Mouse (Mus musculus) heart, postnatal 0 days (tissue): Measurements from ENCODE around the gene Sp4. TPM values are rescaled to one million over a fixed set of nuclear protein-coding genes. Genes with fewer than 3 reads are reported as not detected.

ENCODE experiments used
- ATAC-seq: fragments of 200-750 bp; cut with Nextera tagmentation; 2 replicates; pipeline ENCODE4 v1.8.0; 2017; ENCODE audit warnings: low read depth, moderate number of reproducible peaks, moderate library complexity; ENCODE audit not compliant: insufficient read depth
- DNase-seq: peaks from one replicate; pipeline ENCODE4 v3.0.0-alpha.2; 2016; ENCODE audit warnings: low spot score
- H3K27ac ChIP-seq: fragments of 300-500 bp; sonication (generic); 2 replicates; pipeline ENCODE4 v1.5.1; 2014; ENCODE audit warnings: low read depth, mild to moderate bottlenecking
- H3K27me3 ChIP-seq: fragments of 300-500 bp; sonication (generic); 2 replicates; pipeline ENCODE4 v1.6.1; 2014; ENCODE audit warnings: low read length, mixed read lengths; ENCODE audit not compliant: control insufficient read depth, insufficient read depth
- H3K36me3 ChIP-seq: fragments of 300-500 bp; sonication (generic); replicated peaks from 2 replicates; pipeline ENCODE4 v1.6.1; 2014; ENCODE audit warnings: low read length, mixed read lengths; ENCODE audit not compliant: control insufficient read depth, insufficient read depth
- H3K4me1 ChIP-seq: fragments of 300-500 bp; sonication (generic); 2 replicates; pipeline ENCODE4 v1.6.1; 2014; ENCODE audit warnings: antibody characterized with exemption; ENCODE audit not compliant: control insufficient read depth, insufficient read depth
- H3K4me2 ChIP-seq: fragments of 300-500 bp; sonication (generic); 2 replicates; pipeline ENCODE4 v1.6.1; 2014; ENCODE audit warnings: low read depth, mild to moderate bottlenecking, low read length, moderate library complexity
- H3K4me3 ChIP-seq: fragments of 300-500 bp; sonication (generic); 2 replicates; pipeline ENCODE4 v1.5.1; 2014; ENCODE audit warnings: low read depth, low read length
- H3K9ac ChIP-seq: fragments of 300-500 bp; sonication (generic); replicated peaks from 2 replicates; pipeline ENCODE4 v1.6.1; 2014; ENCODE audit warnings: low read depth, low read length, mixed read lengths
- H3K9me3 ChIP-seq: fragments of 300-500 bp; sonication (generic); replicated peaks from 2 replicates; pipeline ENCODE4 v1.6.1; 2016; ENCODE audit warnings: low read length; ENCODE audit not compliant: control insufficient read depth
- CTCF ChIP-seq: IDR thresholded peaks from 2 replicates; pipeline ENCODE4 v1.5.1; 2016; ENCODE audit warnings: antibody characterized with exemption, control low read depth, low read depth
- EP300 ChIP-seq: IDR thresholded peaks from 2 replicates; pipeline ENCODE4 v1.6.1; 2016; ENCODE audit warnings: antibody characterized with exemption, low read depth
- WGBS: fragments of 180-500 bp; shearing (Covaris S2); extraction: QIAGEN DNeasy Blood & Tissue Kit; methylation state at CpG from one replicate; pipeline ENCODE4 v1.1.7; 2014; 5-methylcytosine and 5-hydroxymethylcytosine counted together
- polyA plus RNA-seq: library from polyadenylated mRNA; unstranded; fragments of >200 nt; fragmentation: Nextera tagmentation; extraction: Ambion mirVana; gene quantifications from 2 replicates; pipeline ENCODE4 v1.2.1, GENCODE M21; 2015
- total RNA-seq: library from RNA; depleted of rRNA; stranded (reverse); fragments of >200 nt; gene quantifications from 2 replicates; pipeline ENCODE4 v1.2.3, GENCODE M21; 2014; ENCODE audit warnings: low replicate concordance

The Sp4 gene
- total and polyA plus RNA-seq, 2 experiments from 2014 or later: 4.7 to 19.8 TPM

DNA sequence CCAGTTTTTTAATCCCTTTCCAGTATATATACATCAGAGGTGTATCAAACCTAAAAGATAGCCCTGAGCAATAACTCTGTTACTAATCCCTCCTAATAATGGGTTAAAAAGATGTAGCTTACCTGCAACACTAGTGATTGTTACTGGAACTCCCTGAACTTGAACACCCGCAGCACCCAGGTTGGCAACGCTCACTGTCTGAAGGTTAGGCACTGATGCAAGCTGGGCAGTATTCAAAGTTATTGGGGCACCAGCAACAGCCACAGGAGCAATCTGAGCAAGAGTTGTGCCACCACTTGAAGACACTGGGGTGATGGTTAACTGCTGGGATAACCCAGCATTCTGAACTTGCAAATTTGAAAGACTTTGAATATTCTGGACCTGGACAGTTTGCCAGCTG is 2.7 kb downstream of the Sp4 start:
- DNase-seq: no peak
- ATAC-seq: no peak
- 80% methylated on average over 2 of the region's 2 CpGs for WGBS
- Histone ChIP-seq H3K36me3 (no peaks in the 10 kb centered on the region), H3K27ac (no peak overlapping the region), H3K9ac (no peak overlapping the region), H3K4me1 (peaks cover 15% of the 10 kb centered on the region), H3K4me3 (no peak overlapping the region), H3K4me2 (no peak overlapping the region), H3K9me3 (no peaks in the 10 kb centered on the region), H3K27me3 (no peaks in the 10 kb centered on the region)
- TF ChIP-seq EP300: no peak
- TF ChIP-seq CTCF: no peak

DNA sequence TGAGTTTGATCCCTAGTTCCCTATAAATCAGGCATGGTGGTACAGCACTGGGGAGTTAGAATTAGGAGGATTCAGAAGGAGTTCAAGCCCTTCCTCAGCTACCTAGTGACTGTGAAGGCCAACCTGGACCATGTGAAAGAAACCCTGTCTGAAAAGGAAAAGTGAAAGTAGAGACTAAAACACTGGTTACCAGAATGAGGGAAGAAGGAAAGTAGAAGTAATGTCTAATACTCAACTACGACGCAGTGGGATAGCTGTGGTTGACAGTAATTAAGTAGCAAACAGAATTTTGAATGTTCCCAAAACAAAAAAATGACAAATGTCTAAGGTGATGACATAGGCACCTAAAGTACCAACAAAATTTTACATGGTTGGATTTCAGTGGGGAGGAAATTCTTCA is 5.0 kb downstream of the Sp4 start:
- 86% methylated on average over 2 of the region's 2 CpGs for WGBS
- Histone ChIP-seq H3K36me3 (no peaks in the 10 kb centered on the region), H3K27me3 (no peaks in the 10 kb centered on the region), H3K4me1 (peaks cover 7% of the 10 kb centered on the region; the same call in 1 of the 2 replicates), H3K27ac (no peak overlapping the region), H3K9ac (no peak overlapping the region), H3K9me3 (no peaks in the 10 kb centered on the region), H3K4me2 (no peak overlapping the region; the same call in 1 of the 2 replicates), H3K4me3 (no peak overlapping the region)
- ATAC-seq: no peak
- no peak for TF ChIP-seq EP300
- TF ChIP-seq CTCF: no peak
- DNase-seq: no peak

DNA sequence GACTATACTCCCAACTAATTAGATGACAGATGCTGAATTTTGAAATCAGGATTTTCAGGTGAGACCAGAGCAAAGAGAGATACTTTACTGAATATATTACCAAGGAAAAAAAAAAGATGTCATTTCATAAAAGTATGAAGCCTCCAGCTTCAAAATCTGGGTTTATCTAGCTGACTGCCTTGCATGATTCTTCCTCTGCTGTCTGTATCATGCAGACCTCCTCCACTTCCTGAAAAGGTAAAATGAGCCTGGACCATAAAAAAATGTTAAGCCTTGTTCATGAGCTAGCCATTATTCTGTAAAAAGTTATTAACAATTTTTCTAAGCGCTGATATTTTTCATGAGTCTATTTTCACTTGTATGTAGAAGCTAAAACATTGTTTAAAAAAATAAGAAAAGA is 5.4 kb downstream of the Sp4 start:
- Histone ChIP-seq H3K9ac (no peak overlapping the region), H3K9me3 (no peaks in the 10 kb centered on the region), H3K4me3 (no peak overlapping the region), H3K27me3 (no peaks in the 10 kb centered on the region), H3K36me3 (no peaks in the 10 kb centered on the region), H3K27ac (no peak overlapping the region), H3K4me1 (peaks cover 7% of the 10 kb centered on the region; the same call in 1 of the 2 replicates), H3K4me2 (no peak overlapping the region)
- DNase-seq (no peak), ATAC-seq (no peak)
- 84% methylated on average over 1 of the region's 1 CpGs for WGBS
- TF ChIP-seq EP300 (no peak), CTCF (no peak)

DNA sequence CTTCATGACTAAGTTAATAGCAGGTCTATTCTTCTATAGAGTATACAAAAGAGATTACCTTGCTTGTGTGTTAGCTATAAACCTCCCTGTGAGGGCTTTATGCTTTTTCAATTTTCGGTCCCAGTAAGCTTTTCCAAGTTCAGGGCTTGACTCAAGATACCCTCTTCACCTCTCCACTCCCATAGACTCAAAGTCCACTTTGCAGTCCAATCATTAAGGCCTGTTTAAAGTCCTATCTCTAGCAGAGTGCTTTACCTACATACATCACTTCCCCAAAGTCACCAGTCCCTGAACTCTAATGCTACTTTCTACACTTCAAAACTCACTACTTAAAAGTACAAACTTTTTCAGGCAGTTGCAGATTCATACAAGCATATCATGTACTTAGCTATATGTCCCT is 12.3 kb downstream of the Sp4 start:
- no peak for ATAC-seq
- 60% methylated on average over 1 of the region's 1 CpGs for WGBS

DNA sequence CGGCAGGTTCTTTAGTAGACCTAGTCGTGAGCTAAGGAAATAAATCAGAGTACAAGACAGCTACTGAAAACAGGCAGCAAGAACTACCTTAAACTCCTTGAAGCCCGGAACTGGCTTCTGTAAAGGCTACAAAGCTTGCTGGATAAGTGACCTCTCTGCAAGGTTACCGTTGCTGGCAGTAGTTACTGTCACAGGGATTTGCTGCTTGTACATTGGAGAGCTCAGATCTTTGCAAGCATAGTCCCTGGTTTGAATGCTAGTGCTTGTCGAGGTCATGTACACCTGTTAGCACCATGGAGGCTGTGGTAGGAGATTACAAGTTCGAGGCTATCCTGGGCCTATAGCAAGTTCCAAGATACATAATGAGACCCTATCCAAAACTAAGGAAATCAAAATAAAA is 16.1 kb downstream of the Sp4 start:
- TF ChIP-seq CTCF (no peak), EP300 (no peak)
- Histone ChIP-seq H3K9me3 (no peaks in the 10 kb centered on the region), H3K27ac (peak overlapping the region; percentile 30), H3K36me3 (no peaks in the 10 kb centered on the region), H3K4me1 (peaks cover 4% of the 10 kb centered on the region; the same call in 1 of the 2 replicates), H3K27me3 (no peaks in the 10 kb centered on the region), H3K9ac (no peak overlapping the region), H3K4me3 (no peak overlapping the region), H3K4me2 (no peak overlapping the region)
- peak; percentile 51 for DNase-seq
- peak; percentile 68 for ATAC-seq
- 48% methylated on average over 6 of the region's 6 CpGs for WGBS

More for the DNA sequence above, 12.3 kb downstream of the Sp4 start:
- Histone ChIP-seq H3K9ac (no peak overlapping the region), H3K4me3 (no peak overlapping the region), H3K4me1 (peaks cover 4% of the 10 kb centered on the region; the same call in 1 of the 2 replicates), H3K27ac (no peak overlapping the region), H3K4me2 (no peak overlapping the region), H3K9me3 (no peaks in the 10 kb centered on the region), H3K36me3 (no peaks in the 10 kb centered on the region), H3K27me3 (no peaks in the 10 kb centered on the region)
- TF ChIP-seq CTCF: no peak
- no peak for TF ChIP-seq EP300
- DNase-seq: no peak

DNA sequence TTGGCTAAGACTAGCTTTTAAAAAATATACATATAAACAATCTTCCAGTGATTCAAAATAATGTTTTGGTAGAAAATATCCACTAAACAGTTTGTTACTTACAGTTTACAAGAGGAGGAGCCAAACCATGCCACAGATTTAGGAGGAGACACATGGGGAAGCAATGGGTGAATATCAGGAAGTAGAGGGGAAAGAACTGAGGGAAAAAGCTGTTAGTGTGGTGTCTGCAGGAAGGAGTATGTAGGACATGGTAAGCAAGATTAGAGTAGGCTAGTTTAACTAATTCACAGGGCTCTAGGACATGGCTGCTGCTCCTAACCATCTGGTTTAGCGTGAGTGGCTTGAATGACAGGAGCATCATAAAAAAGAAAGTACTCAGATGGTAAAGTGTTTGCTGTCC is 19.3 kb downstream of the Sp4 start:
- no peak for ATAC-seq
- 75% methylated on average over 1 of the region's 1 CpGs for WGBS
- no peak overlapping the region for H3K4me3 ChIP-seq
- no peak overlapping the region for H3K4me2 ChIP-seq
- no peak overlapping the region for H3K9ac ChIP-seq
- no peak for TF ChIP-seq CTCF
- no peak for TF ChIP-seq EP300
- H3K4me1 ChIP-seq: peaks cover 4% of the 10 kb centered on the region; the same call in 1 of the 2 replicates
- DNase-seq: no peak
- no peak overlapping the region for H3K27ac ChIP-seq
- no peaks in the 10 kb centered on the region for H3K27me3 ChIP-seq
- H3K36me3 ChIP-seq: no peaks in the 10 kb centered on the region
- no peaks in the 10 kb centered on the region for H3K9me3 ChIP-seq
